Mouse (Mus musculus): ENCODE results near the gene Cped1.

DNA sequence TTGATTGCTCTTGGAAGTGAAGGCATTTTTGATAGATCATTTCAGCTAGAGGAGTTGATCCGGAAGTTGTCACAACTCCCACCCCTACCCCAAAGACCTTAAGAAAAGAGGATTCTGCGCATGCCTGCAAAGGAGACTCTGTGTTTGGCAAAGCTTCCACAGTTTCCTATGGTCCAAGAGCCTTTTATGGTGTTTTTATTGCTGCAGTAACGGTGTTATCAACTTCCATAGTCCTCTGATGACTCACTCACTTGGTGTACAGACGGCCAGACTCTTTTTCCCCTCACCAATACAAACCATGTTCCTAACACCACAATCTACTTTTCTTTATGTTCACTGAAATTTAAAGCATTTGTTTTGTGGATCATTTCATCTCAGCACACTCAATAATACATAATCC lies 273.1 kb downstream of the Cped1 start:
- no peak for TF ChIP-seq POLR2A (IDR thresholded peaks at IDR 0.05; ENCODE audit: control insufficient read depth, low read depth, low read length)
- TF ChIP-seq CTCF (IDR thresholded peaks at IDR 0.05; ENCODE audit: control insufficient read depth, insufficient read depth, insufficient replicate concordance, low read depth, low read length): no peak
